Mouse (Mus musculus) hindbrain, embryonic 15.5 days (tissue): ENCODE measurements at regions not wholly inside any gene's neighbourhood (a gene's known extent, or its start where the extent isn't known, plus 50 kb on each side); places are given as distances from the start of the nearest gene placed in this dataset.

Experiments
- ATAC-seq: fragments of 200-750 bp; cut with Nextera tagmentation; 2 replicates; pipeline ENCODE4 v1.8.0; 2017; ENCODE audit warnings: low read depth, moderate number of reproducible peaks, moderate TSS enrichment; ENCODE audit not compliant: low FRiP score
- H3K27ac ChIP-seq: fragments of 300-500 bp; sonication (generic); replicated peaks from 2 replicates; pipeline ENCODE4 v1.5.1; 2015; ENCODE audit warnings: mild to moderate bottlenecking, inconsistent platforms
- H3K27me3 ChIP-seq: fragments of 300-500 bp; sonication (generic); 2 replicates; pipeline ENCODE4 v1.6.1; 2015; ENCODE audit warnings: control low read depth, inconsistent platforms
- H3K36me3 ChIP-seq: fragments of 300-500 bp; sonication (generic); 2 replicates; pipeline ENCODE4 v1.6.1; 2015; ENCODE audit warnings: control low read depth, inconsistent platforms
- H3K4me1 ChIP-seq: fragments of 300-500 bp; sonication (generic); replicated peaks from 2 replicates; pipeline ENCODE4 v1.6.1; 2015; ENCODE audit warnings: control low read depth, inconsistent platforms
- H3K4me2 ChIP-seq: fragments of 300-500 bp; sonication (generic); 2 replicates; pipeline ENCODE4 v1.6.1; 2015; ENCODE audit warnings: moderate library complexity, mild to moderate bottlenecking, inconsistent platforms
- H3K4me3 ChIP-seq: fragments of 300-500 bp; sonication (generic); 2 replicates; pipeline ENCODE4 v1.5.1; 2015; ENCODE audit warnings: mild to moderate bottlenecking, inconsistent platforms
- H3K9ac ChIP-seq: fragments of 300-500 bp; sonication (generic); 2 replicates; pipeline ENCODE4 v1.6.1; 2015; ENCODE audit warnings: inconsistent platforms
- H3K9me3 ChIP-seq: fragments of 300-500 bp; sonication (generic); 2 replicates; pipeline ENCODE4 v1.6.1; 2016; ENCODE audit warnings: control low read depth, inconsistent platforms
- WGBS: fragments of 180-500 bp; shearing (Covaris S2); methylation state at CpG from one replicate; pipeline ENCODE4 v1.1.7; 2015; 5-methylcytosine and 5-hydroxymethylcytosine counted together

DNA sequence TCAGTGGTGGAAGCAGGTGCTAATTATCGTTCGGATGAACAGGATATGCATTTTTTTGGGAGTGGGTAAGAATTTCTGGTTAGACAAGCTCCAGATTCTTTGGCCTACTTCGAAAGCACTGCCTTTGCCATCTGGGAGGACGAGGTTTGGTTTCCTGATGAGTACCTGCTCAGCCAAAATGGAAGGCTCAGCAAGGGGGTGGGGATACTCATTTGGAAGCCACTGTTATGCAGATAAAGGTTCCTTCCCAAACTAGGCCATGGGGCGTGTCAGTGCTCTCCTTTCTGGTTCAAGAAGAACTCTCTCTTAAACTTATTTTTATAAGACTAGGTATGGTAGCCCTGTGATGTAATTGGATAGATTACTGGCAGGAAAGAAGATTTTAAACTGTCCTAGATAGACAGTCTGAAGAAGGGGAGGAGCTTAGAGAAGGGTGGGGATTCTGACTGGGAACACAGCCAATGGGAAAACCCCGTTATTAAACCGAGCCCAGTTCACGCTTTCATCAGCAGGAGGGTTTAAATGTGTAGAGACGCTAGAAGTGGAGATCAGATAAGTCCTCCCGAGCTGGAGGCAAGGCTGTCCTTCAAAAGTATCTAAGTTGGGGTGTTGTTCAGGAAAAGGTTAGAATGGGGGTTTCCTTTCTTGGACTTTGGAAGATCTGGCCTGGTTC, 119.7 kb upstream of the Bmp2 start:
- H3K27me3 ChIP-seq, result no peaks in the 10 kb centered on the region
- ATAC-seq, result no peak
- H3K4me1 ChIP-seq, result peaks cover 4% of the 10 kb centered on the region; the same call in 1 of the 2 replicates
- no peak overlapping the region for H3K4me2 ChIP-seq
- 86% methylated on average over 10 of the region's 10 CpGs for WGBS
- no peak overlapping the region for H3K4me3 ChIP-seq
- no peak overlapping the region for H3K9ac ChIP-seq
- no peaks in the 10 kb centered on the region for H3K36me3 ChIP-seq
- H3K27ac ChIP-seq, result no peak overlapping the region
- H3K9me3 ChIP-seq, result no peaks in the 10 kb centered on the region

DNA sequence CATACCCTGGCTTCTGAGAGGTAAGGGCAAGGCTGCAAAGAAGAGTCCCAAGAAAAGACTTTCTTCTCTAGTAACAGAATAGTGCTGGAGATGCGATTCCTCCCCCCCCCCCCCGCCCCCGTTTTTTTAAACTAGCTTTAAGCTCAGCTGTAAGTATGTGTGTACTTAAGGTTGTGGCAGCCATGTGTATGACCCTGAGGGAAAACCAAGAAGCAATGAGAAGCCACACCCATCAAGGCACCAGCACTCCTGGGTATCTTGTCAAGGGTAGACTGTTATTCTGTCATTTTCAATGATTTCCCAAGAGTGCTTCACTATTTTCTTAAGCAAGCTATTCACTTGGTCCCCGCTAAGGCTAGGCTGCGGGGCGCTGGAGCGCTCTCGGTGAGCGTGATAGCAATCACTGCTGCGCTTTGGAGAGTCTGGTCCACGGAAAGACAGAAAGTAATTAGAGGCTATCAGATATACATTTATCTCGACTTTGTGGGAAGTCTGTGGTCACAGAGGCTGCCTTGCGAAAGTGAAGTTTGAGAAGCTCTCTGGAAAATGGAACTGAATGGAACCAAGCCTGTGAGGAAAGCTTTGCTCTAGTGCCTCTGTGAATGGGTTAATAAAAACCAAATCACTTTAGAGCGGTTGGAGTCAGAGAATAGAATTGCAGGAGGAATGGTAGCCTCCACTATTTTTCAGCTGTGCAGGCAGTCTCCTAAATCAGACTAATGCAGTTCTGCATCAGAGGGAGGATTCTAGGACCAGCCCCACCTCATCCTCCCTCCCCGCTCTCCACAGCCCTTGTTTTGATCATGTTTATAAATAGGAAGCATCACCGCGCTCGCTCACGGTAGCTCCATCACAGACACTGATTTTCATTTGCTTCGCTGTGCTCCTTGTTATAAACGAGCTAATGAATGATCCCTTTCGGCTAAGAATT, 114.8 kb upstream of the Bmp2 start:
- Histone ChIP-seq H3K4me2 (peak overlapping the region; percentile 52), H3K4me1 (peaks cover 6% of the 10 kb centered on the region; the same call in 1 of the 2 replicates), H3K27me3 (no peaks in the 10 kb centered on the region), H3K9me3 (no peaks in the 10 kb centered on the region), H3K27ac (peak overlapping the region; percentile 61), H3K4me3 (peak overlapping the region; percentile 21), H3K9ac (no peak overlapping the region), H3K36me3 (no peaks in the 10 kb centered on the region)
- 49% methylated on average over 22 of the region's 22 CpGs for WGBS
- peak; percentile 86 for ATAC-seq

DNA sequence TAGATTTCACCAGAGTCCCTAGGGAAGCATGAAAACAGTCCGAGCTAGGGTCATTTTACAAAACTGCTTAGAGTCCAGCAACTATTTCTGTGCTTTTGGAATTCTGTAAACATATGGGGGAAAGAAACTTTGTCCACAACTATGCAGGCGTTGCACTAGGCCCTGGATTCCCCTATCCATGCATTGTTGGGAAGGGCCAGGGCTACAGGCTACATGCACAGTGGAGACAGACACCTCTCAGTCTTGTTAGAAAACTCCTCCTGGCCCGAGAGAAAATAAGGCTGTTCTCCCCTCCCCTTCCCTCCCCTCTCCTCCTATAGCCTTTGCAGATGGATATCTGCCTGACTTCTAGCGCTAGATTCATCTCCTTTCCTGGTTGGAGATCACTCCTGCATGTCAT, 113.9 kb upstream of the Bmp2 start:
- Histone ChIP-seq H3K36me3 (no peaks in the 10 kb centered on the region), H3K27me3 (no peaks in the 10 kb centered on the region), H3K4me1 (peaks cover 6% of the 10 kb centered on the region; the same call in 1 of the 2 replicates), H3K9ac (no peak overlapping the region), H3K9me3 (no peaks in the 10 kb centered on the region), H3K27ac (no peak overlapping the region), H3K4me2 (peak overlapping the region; percentile 52; the same call in 1 of the 2 replicates), H3K4me3 (peak overlapping the region; percentile 21; the same call in 1 of the 2 replicates)
- 39% methylated on average over 4 of the region's 4 CpGs for WGBS
- ATAC-seq, result no peak

DNA sequence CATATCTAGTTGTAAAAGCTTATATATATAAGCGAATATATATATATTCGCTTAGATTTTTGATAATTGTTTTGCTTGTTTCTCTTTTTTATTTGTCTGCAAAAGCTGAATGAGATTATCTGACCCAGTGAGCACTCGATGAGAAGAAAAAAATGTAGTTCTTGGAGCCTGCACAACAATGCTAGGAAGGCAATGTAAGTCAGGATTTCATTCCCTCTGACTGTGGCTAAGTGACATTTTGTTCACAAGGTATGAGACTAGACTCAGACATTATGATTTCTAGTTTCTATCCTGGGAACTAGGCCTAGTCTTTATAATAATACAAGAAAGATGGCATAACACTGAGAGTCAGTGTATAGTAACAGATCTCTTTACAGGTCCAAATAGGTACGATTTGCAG, 108.9 kb upstream of the Bmp2 start:
- no peaks in the 10 kb centered on the region for H3K27me3 ChIP-seq
- H3K36me3 ChIP-seq, result no peaks in the 10 kb centered on the region
- no peak overlapping the region for H3K4me3 ChIP-seq
- no peak overlapping the region for H3K9ac ChIP-seq
- H3K4me1 ChIP-seq, result no peaks in the 10 kb centered on the region
- no peak overlapping the region for H3K27ac ChIP-seq
- no peak for ATAC-seq
- H3K9me3 ChIP-seq, result no peaks in the 10 kb centered on the region
- no peak overlapping the region for H3K4me2 ChIP-seq
- 92% methylated on average over 4 of the region's 4 CpGs for WGBS

DNA sequence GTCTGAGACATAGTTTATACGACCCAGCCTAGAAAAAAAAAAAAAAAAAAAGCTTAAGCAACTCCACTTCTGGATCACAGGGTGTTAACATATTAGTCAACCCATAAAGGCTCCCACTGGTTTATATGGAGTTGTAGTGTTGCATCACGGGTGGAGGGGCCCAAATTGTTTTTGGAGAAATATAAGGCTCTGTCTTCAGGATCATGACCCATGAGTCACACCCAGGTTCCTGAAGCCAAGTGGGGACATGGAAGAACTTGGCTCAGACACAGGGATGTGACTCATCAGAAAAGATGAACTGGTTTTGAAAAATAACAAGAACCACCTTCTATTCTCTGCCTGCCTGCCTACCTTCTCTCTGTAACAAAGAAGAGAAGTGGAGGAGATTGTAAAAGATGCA, 108.5 kb upstream of the Bmp2 start:
- H3K27me3 ChIP-seq, result no peaks in the 10 kb centered on the region
- no peak overlapping the region for H3K27ac ChIP-seq
- no peak overlapping the region for H3K4me3 ChIP-seq
- WGBS, result 85% methylated on average over 2 of the region's 2 CpGs
- no peaks in the 10 kb centered on the region for H3K4me1 ChIP-seq
- no peak overlapping the region for H3K4me2 ChIP-seq
- ATAC-seq, result no peak
- no peaks in the 10 kb centered on the region for H3K36me3 ChIP-seq
- H3K9me3 ChIP-seq, result no peaks in the 10 kb centered on the region
- no peak overlapping the region for H3K9ac ChIP-seq

DNA sequence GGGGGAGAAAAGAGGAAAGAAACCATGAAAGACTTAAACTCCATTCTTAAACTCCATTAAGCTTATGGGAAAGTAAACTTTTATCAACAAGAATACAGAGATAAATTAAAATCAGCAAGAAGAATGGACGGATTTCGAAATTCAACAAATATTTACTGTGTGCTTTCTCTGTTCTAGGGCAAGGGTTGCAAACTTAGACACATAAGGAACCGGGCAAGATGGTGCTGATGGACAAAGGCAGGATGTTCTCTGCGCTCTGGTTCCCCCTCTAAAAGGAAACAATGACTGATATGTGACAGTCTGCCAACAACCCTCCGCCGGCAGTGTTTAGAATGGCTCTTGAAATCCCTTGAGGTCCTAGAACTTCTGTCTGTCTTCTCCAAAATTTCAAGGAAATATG, 99.0 kb upstream of the Bmp2 start:
- Histone ChIP-seq H3K9me3 (no peaks in the 10 kb centered on the region), H3K4me3 (no peak overlapping the region), H3K4me2 (no peak overlapping the region), H3K4me1 (no peaks in the 10 kb centered on the region), H3K27me3 (no peaks in the 10 kb centered on the region), H3K27ac (no peak overlapping the region), H3K9ac (no peak overlapping the region), H3K36me3 (no peaks in the 10 kb centered on the region)
- WGBS, result 90% methylated on average over 6 of the region's 6 CpGs
- ATAC-seq, result no peak

DNA sequence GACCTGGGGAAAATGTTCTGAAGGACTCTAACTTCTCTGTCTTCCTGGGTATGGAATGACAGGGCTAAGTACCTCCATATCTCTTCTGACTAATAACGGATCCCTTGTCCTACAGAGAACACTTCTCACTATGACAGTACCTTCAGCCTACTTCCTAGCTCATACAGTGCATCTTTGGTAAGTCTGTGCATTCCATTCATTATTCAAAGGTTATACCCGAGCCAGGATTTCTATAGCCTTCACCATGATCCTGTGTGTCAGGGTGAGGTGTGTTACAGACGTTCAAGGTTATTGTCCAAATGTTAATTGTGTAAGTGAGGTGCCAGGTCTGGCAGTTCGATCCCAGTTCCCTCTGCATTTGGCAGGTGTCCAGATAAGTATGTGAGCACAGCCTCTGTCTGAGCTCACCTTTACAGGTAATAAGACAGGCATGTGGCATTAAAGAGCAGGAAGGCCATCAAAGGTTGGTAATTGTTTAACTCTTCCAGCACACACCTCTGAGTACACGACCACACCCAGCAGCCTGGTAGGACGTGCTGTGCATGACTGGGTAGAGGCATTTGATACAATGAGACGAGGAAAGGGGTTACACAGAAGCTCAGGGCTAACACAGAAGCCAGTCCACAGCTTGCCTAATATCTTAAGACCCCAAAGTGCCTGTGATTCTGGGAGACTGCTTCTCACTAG, 96.3 kb upstream of the Bmp2 start:
- no peaks in the 10 kb centered on the region for H3K4me1 ChIP-seq

DNA sequence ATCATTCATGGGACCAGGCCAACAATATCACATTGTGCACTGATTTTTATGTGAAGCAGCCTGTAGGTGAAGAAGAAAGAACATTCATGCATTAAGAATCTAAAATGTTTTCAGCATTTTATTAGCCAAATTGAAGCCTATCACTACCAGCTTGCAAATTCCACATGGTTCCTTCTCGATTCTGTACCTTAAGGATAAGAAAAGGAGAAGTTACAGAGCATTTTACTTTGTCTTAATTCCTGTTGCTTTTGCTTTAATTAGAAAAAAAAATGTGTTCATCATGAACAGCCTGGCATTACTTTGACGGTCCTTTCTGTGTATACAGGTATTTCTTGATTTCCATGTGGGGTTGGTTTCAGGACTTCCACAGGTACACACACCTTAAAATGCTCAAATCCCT, 95.2 kb upstream of the Bmp2 start:
- WGBS, result 88% methylated on average over 2 of the region's 2 CpGs

More for the DNA sequence above, 96.3 kb upstream of the Bmp2 start:
- H3K36me3 ChIP-seq, result no peaks in the 10 kb centered on the region
- H3K27ac ChIP-seq, result no peak overlapping the region
- no peak overlapping the region for H3K4me3 ChIP-seq
- no peak overlapping the region for H3K9ac ChIP-seq
- no peaks in the 10 kb centered on the region for H3K9me3 ChIP-seq
- H3K27me3 ChIP-seq, result no peaks in the 10 kb centered on the region
- no peak for ATAC-seq
- H3K4me2 ChIP-seq, result no peak overlapping the region
- WGBS, result 82% methylated on average over 7 of the region's 7 CpGs

DNA sequence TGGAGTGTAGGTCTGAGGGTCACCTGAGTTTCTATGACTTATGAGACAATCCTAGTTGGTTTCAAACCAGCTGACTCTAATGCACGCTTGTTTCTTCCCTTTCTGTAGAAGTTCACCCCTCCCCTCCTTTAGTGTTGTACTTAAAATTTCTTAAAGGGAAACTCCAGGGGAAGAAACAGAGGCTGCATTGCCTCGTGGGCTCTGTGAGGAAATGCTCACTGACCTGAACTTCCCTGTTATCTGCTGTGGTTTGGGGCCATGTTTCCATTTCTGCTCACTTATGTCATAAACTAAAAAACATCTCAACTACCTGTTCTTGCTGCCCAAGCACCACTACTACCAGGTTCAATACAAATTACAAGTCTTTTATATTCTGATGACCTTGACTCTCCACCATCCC, 93.2 kb upstream of the Bmp2 start:
- no peak overlapping the region for H3K4me2 ChIP-seq
- ATAC-seq, result no peak

More for the DNA sequence above, 95.2 kb upstream of the Bmp2 start:
- no peaks in the 10 kb centered on the region for H3K4me1 ChIP-seq
- H3K4me3 ChIP-seq, result no peak overlapping the region
- H3K36me3 ChIP-seq, result no peaks in the 10 kb centered on the region
- H3K9ac ChIP-seq, result no peak overlapping the region
- no peaks in the 10 kb centered on the region for H3K27me3 ChIP-seq
- H3K9me3 ChIP-seq, result no peaks in the 10 kb centered on the region
- no peak overlapping the region for H3K27ac ChIP-seq
- ATAC-seq, result no peak
- H3K4me2 ChIP-seq, result no peak overlapping the region

DNA sequence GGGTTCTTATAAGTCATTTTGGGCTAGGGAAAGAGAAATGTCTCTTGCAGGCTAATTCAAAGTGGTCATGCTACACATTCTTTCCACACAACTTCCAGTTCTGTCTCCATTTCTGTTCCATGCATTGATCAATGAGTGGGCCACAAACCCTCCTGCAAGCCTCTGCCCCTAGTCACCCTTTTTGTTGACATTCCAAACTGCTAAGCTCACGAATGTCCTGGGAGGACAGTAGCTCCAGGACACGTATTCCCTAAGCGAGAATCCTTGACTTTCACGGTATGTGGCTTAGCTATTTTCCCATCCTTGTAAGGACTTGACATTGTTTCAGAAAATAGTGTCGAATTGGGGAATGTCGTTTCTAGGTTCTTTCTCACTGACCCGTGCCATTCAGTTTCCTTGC, 91.1 kb upstream of the Bmp2 start:
- no peak overlapping the region for H3K4me3 ChIP-seq
- H3K9ac ChIP-seq, result no peak overlapping the region
- H3K36me3 ChIP-seq, result no peaks in the 10 kb centered on the region
- H3K27me3 ChIP-seq, result no peaks in the 10 kb centered on the region
- no peaks in the 10 kb centered on the region for H3K4me1 ChIP-seq
- no peak overlapping the region for H3K4me2 ChIP-seq
- no peak for ATAC-seq
- no peaks in the 10 kb centered on the region for H3K9me3 ChIP-seq
- H3K27ac ChIP-seq, result no peak overlapping the region
- 74% methylated on average over 7 of the region's 7 CpGs for WGBS

More for the DNA sequence above, 93.2 kb upstream of the Bmp2 start:
- 72% methylated on average over 2 of the region's 2 CpGs for WGBS
- Histone ChIP-seq H3K4me1 (no peaks in the 10 kb centered on the region), H3K9ac (no peak overlapping the region), H3K36me3 (no peaks in the 10 kb centered on the region), H3K27ac (no peak overlapping the region), H3K9me3 (no peaks in the 10 kb centered on the region), H3K27me3 (no peaks in the 10 kb centered on the region), H3K4me3 (no peak overlapping the region)

DNA sequence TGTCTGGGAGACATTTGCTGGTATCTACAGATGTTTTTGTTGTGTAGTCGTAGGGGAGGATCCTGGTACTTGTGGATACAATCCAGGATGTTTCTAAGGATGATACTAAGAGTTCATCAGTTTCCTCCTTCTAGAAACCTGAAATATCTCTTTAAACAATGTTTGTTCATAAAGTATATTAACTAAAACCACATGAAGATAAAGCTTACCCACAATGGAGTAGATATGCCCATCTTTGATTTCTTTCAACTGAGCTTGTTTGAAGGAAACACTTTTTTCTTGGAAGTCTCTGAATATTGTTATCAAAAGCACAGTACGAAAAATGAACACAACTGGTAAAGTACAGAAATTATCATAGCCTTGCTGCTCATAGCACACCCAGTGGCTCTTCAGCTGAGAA, 89.6 kb upstream of the Bmp2 start:
- H3K9me3 ChIP-seq, result no peaks in the 10 kb centered on the region
- H3K4me1 ChIP-seq, result no peaks in the 10 kb centered on the region
- no peak for ATAC-seq
- 94% methylated on average over 2 of the region's 2 CpGs for WGBS
- H3K27me3 ChIP-seq, result no peaks in the 10 kb centered on the region
- no peak overlapping the region for H3K9ac ChIP-seq
- H3K4me2 ChIP-seq, result no peak overlapping the region
- no peaks in the 10 kb centered on the region for H3K36me3 ChIP-seq
- H3K27ac ChIP-seq, result no peak overlapping the region
- no peak overlapping the region for H3K4me3 ChIP-seq
